ENCODE assay signal across 7 mouse cellular contexts in the genomic region with DNA sequence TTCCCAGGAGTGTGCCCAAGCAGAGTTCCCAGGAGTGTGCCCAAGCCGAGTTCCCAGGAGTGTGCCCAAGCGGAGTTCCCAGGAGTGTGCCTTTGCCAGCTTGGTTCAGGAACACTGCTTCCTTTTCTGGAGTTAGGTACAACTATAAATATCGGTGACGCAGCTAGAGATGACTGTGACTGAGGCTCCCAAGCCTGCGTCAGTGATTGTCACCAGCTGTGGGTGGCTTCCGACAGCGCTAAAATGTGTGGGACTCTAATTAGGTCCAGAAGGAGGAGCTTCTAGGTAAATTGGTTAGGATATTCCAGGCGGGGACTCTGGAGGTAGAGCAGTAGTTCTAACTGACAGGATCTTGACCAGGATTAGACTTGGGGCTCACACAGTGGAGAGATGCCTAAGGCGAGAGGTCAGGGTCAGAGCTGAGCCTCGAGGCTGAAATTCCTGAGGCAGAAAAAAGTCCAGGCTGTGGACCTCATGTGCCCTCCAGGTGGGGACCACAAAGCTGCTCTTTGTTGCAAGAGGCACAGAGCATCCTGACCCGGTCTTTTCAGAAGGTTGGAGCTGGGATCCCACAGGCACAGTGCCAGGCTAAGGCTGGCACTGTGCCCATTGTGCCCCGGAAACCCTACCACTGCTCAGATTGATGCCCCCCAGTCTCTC. TPM values are rescaled to one million over a fixed set of nuclear protein-coding genes. Genes with fewer than 3 reads are reported as not detected.
A peak's percentile ranks its signal among the peaks of the same experiment; 100 is the strongest.
DNase-seq lines count a peak whose midpoint lies in the region; ATAC-seq and TF ChIP-seq lines count a peak whose summit lies in the region.

No protein-coding gene starts in this region.

- 43% methylated on average over 12 of the region's 12 CpGs for WGBS in hindbrain, embryonic 13.5 days
- WGBS in stomach, embryonic 15.5 days: 48% methylated on average over 12 of the region's 12 CpGs

- peak overlapping the region; percentile 83 for H3K27ac ChIP-seq in layer of hippocampus, adult 2 months
- peak overlapping the region; percentile 27 for H3K27ac ChIP-seq in hindbrain, embryonic 13.5 days
- H3K27ac ChIP-seq in stomach, embryonic 15.5 days: peak overlapping the region; percentile 69; the same call in 1 of the 2 replicates

- ATAC-seq in hindbrain, embryonic 13.5 days (ENCODE audit: low FRiP score): no peak
- no peak for ATAC-seq in stomach, embryonic 15.5 days (ENCODE audit: insufficient read depth, low FRiP score, low read depth)
- no peak for ATAC-seq in monocyte, adult 5-6 weeks (replicated peaks; ENCODE audit: insufficient number of reproducible peaks, low FRiP score, low TSS enrichment, poor library complexity, severe bottlenecking)

- TF ChIP-seq CTCF in layer of hippocampus, adult 2 months (conservative IDR thresholded peaks at IDR 0.05): no peak

- H3K27me3 ChIP-seq in hindbrain, embryonic 13.5 days: no peaks in the 10 kb centered on the region
- H3K27me3 ChIP-seq in stomach, embryonic 15.5 days (replicated peaks): no peaks in the 10 kb centered on the region

- no peak overlapping the region for H3K4me2 ChIP-seq in hindbrain, embryonic 13.5 days
- no peak overlapping the region for H3K4me2 ChIP-seq in stomach, embryonic 15.5 days

- H3K9ac ChIP-seq in hindbrain, embryonic 13.5 days: 0 out of 2 replicates have a peak overlapping the region, but pooled peaks have one; percentile 29
- H3K9ac ChIP-seq in stomach, embryonic 15.5 days: no peak overlapping the region

- no peaks in the 10 kb centered on the region for H3K9me3 ChIP-seq in hindbrain, embryonic 13.5 days
- no peaks in the 10 kb centered on the region for H3K9me3 ChIP-seq in stomach, embryonic 15.5 days

- no peaks in the 10 kb centered on the region for H3K36me3 ChIP-seq in hindbrain, embryonic 13.5 days
- H3K36me3 ChIP-seq in stomach, embryonic 15.5 days: no peaks in the 10 kb centered on the region

- H3K4me3 ChIP-seq in layer of hippocampus, adult 2 months: no peak overlapping the region
- no peak overlapping the region for H3K4me3 ChIP-seq in hindbrain, embryonic 13.5 days
- H3K4me3 ChIP-seq in stomach, embryonic 15.5 days (replicated peaks): no peak overlapping the region

- DNase-seq in layer of hippocampus, adult 2 months (ENCODE audit: low spot score in 2 of 2): peak; percentile 57 to 81
- no peak for DNase-seq in layer of hippocampus, adult 9-10 months (ENCODE audit: low spot score)
- DNase-seq in NIH3T3 (ENCODE audit: low read depth): peak; percentile 39
- DNase-seq in embryo, embryonic 9.5 days (ENCODE audit: extremely low spot score): peak; percentile 33

- H3K4me1 ChIP-seq in hindbrain, embryonic 13.5 days (replicated peaks): peaks cover 39% of the 10 kb centered on the region
- H3K4me1 ChIP-seq in stomach, embryonic 15.5 days: peaks cover 47% of the 10 kb centered on the region

RNA-seq across cellular contexts. Expression of gene Scyl1, which starts 51.1 kb away (rescaled TPM):
- 10 to 100 TPM; 74.1 to 80.9 TPM for total RNA-seq in layer of hippocampus, adult 2 months (2021)
- 67.6 and 72.4 TPM in 2 replicates for polyA plus RNA-seq in hindbrain, embryonic 13.5 days (2015; fragmentation: Nextera tagmentation; extraction: Ambion mirVana)
- 63.6 and 68.9 TPM in 2 replicates for polyA plus RNA-seq in stomach, embryonic 15.5 days (2015; fragmentation: Nextera tagmentation; extraction: Ambion mirVana)
- 37.3 to 55.9 TPM (median 44.9 TPM) in 3 replicates for total RNA-seq in monocyte, adult 5-6 weeks (2017)

RNA-seq across cellular contexts. Expression of gene Frmd8, which starts 52.8 kb away (rescaled TPM):
- 10 to 100 TPM in 1 of 2 experiments, 1 to 10 TPM in 1; 9.5 to 10.6 TPM for total RNA-seq in layer of hippocampus, adult 2 months (2021)
- 17.5 and 19.3 TPM in 2 replicates for polyA plus RNA-seq in hindbrain, embryonic 13.5 days (2015; fragmentation: Nextera tagmentation; extraction: Ambion mirVana)
- polyA plus RNA-seq in stomach, embryonic 15.5 days (2015; fragmentation: Nextera tagmentation; extraction: Ambion mirVana): 25.3 and 27.7 TPM in 2 replicates
- 32.8 to 50.6 TPM (median 34.5 TPM) in 3 replicates for total RNA-seq in monocyte, adult 5-6 weeks (2017)

RNA-seq across cellular contexts. Expression of gene Slc25a45, which starts 55.3 kb away (rescaled TPM):
- total RNA-seq in layer of hippocampus, adult 2 months (2021): 1 to 10 TPM; 3.5 to 3.6 TPM
- 2.6 and 2.8 TPM in 2 replicates for polyA plus RNA-seq in hindbrain, embryonic 13.5 days (2015; fragmentation: Nextera tagmentation; extraction: Ambion mirVana)
- polyA plus RNA-seq in stomach, embryonic 15.5 days (2015; fragmentation: Nextera tagmentation; extraction: Ambion mirVana): 5.5 TPM in 2 replicates
- 64.4 to 73.5 TPM (median 69.7 TPM) in 3 replicates for total RNA-seq in monocyte, adult 5-6 weeks (2017)

Comparison
In these comparisons a context has a peak if more than half of its experiments do, and no peak if none do; other contexts are left out.
1. H3K27ac ChIP-seq: peak in every context shown above with its lines; median percentile 83 in layer of hippocampus, adult 2 months; 69 in stomach, embryonic 15.5 days; 27 in hindbrain, embryonic 13.5 days.
2. RNA of gene Slc25a45, which starts 55.3 kb away (total RNA-seq): 64.4 to 73.5 TPM in monocyte, adult 5-6 weeks; 3.5 to 3.6 TPM in layer of hippocampus, adult 2 months; every median in the first group is over 10 times any median in the second.